Mouse (Mus musculus) heart, embryonic 15.5 days (tissue): ENCODE results near the gene Pds5a. TPM values are rescaled to one million over a fixed set of nuclear protein-coding genes. Genes with fewer than 3 reads are reported as not detected.
"Not testable (repeated sequence)": the region's sequence is repeated elsewhere in the genome, so short reads cannot be mapped to it uniquely, and the experiment has no call there.

Experiments
- ATAC-seq: fragments of 200-750 bp; cut with Nextera tagmentation; replicated peaks from 2 replicates; pipeline ENCODE4 v1.8.0; 2017; ENCODE audit warnings: low read depth, moderate TSS enrichment; ENCODE audit not compliant: insufficient number of reproducible peaks, insufficient read depth, low FRiP score
- H3K27ac ChIP-seq: fragments of 300-500 bp; sonication (generic); 2 replicates; pipeline ENCODE4 v1.5.1; 2015; ENCODE audit warnings: mild to moderate bottlenecking, inconsistent platforms
- H3K27me3 ChIP-seq: fragments of 300-500 bp; sonication (generic); 2 replicates; pipeline ENCODE4 v1.6.1; 2015; ENCODE audit warnings: inconsistent platforms
- H3K36me3 ChIP-seq: fragments of 300-500 bp; sonication (generic); 2 replicates; pipeline ENCODE4 v1.6.1; 2015; ENCODE audit warnings: mild to moderate bottlenecking, inconsistent platforms
- H3K4me1 ChIP-seq: fragments of 300-500 bp; sonication (generic); replicated peaks from 2 replicates; pipeline ENCODE4 v1.6.1; 2015; ENCODE audit warnings: inconsistent platforms
- H3K4me2 ChIP-seq: fragments of 300-500 bp; sonication (generic); 2 replicates; pipeline ENCODE4 v1.6.1; 2015; ENCODE audit warnings: inconsistent platforms, mild to moderate bottlenecking, moderate library complexity
- H3K4me3 ChIP-seq: fragments of 300-500 bp; sonication (generic); 2 replicates; pipeline ENCODE4 v1.5.1; 2015; ENCODE audit warnings: mild to moderate bottlenecking, inconsistent platforms
- H3K9ac ChIP-seq: fragments of 300-500 bp; sonication (generic); 2 replicates; pipeline ENCODE4 v1.6.1; 2015; ENCODE audit warnings: mild to moderate bottlenecking, inconsistent platforms
- H3K9me3 ChIP-seq: fragments of 300-500 bp; sonication (generic); replicated peaks from 2 replicates; pipeline ENCODE4 v1.6.1; 2016; ENCODE audit warnings: inconsistent platforms
- WGBS: fragments of 180-500 bp; shearing (Covaris S2); methylation state at CpG from one replicate; pipeline ENCODE4 v1.1.7; 2015; ENCODE audit warnings: mixed read lengths; 5-methylcytosine and 5-hydroxymethylcytosine counted together
- polyA plus RNA-seq: library from polyadenylated mRNA; unstranded; fragments of >200 nt; fragmentation: Nextera tagmentation; extraction: Ambion mirVana; gene quantifications from 2 replicates; pipeline ENCODE4 v1.2.1, GENCODE M21; 2015

The Pds5a gene
- polyA plus RNA-seq, 1 experiment from 2014 or later: 30.5 TPM

GRCm38 (mm10) chr5:65694076-65694475 lies 4.0 kb downstream of the Pds5a start:
- not testable (repeated sequence) for H3K36me3 ChIP-seq, H3K27ac ChIP-seq, H3K9me3 ChIP-seq, ATAC-seq, H3K4me3 ChIP-seq, H3K9ac ChIP-seq, H3K4me2 ChIP-seq, H3K27me3 ChIP-seq
- 81% methylated on average over 3 of the region's 3 CpGs for WGBS
- peaks cover 25% of the 10 kb centered on the region for H3K4me1 ChIP-seq

GRCm38 (mm10) chr5:65693018-65693417 lies 5.1 kb downstream of the Pds5a start:
- H3K4me2 ChIP-seq: no peak overlapping the region
- H3K4me1 ChIP-seq: peaks cover 24% of the 10 kb centered on the region
- peaks cover 9% of the 10 kb centered on the region; the same call in 1 of the 2 replicates for H3K36me3 ChIP-seq
- H3K27ac ChIP-seq: no peak overlapping the region
- H3K9me3 ChIP-seq: no peaks in the 10 kb centered on the region
- ATAC-seq: no peak
- H3K9ac ChIP-seq: no peak overlapping the region
- H3K27me3 ChIP-seq: no peaks in the 10 kb centered on the region
- H3K4me3 ChIP-seq: no peak overlapping the region

DNA sequence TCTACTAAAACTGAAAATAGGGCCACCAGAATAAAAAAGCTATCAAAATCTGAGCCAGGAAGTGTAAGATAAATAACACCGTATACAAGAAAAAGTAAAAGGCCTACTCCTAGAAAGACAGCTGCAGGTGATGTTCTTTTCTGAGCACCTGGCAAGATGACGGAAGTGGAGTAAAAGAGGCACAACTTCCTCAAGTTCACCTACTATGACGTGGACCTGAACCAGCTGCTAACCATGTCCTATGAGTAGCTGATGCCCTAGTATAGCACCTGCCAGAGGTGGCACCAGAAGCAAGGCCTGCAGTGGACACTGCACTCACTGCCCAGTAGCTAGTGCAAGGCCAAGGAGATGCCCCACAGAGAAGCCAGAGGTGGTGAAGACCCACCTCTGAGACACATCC lies 9.3 kb downstream of the Pds5a start:
- 80% methylated on average over 3 of the region's 3 CpGs for WGBS
- Histone ChIP-seq H3K4me3 (no peak overlapping the region), H3K9me3 (no peaks in the 10 kb centered on the region), H3K27ac (no peak overlapping the region), H3K36me3 (peaks cover 9% of the 10 kb centered on the region; the same call in 1 of the 2 replicates), H3K27me3 (no peaks in the 10 kb centered on the region), H3K4me1 (peaks cover 4% of the 10 kb centered on the region; the same call in 1 of the 2 replicates), H3K4me2 (no peak overlapping the region), H3K9ac (no peak overlapping the region)
- ATAC-seq: no peak

GRCm38 (mm10) chr5:65686806-65687205 lies 11.3 kb downstream of the Pds5a start:
- no peak for ATAC-seq
- no peaks in the 10 kb centered on the region for H3K27me3 ChIP-seq
- no peaks in the 10 kb centered on the region for H3K9me3 ChIP-seq
- no peak overlapping the region for H3K4me3 ChIP-seq
- H3K9ac ChIP-seq: no peak overlapping the region
- H3K4me2 ChIP-seq: no peak overlapping the region
- H3K36me3 ChIP-seq: 0 out of 2 replicates have a peak, but pooled peaks cover 3% of the 10 kb centered on the region
- WGBS: 70% methylated on average over 3 of the region's 3 CpGs
- no peak overlapping the region for H3K27ac ChIP-seq
- peaks cover 4% of the 10 kb centered on the region; the same call in 1 of the 2 replicates for H3K4me1 ChIP-seq

DNA sequence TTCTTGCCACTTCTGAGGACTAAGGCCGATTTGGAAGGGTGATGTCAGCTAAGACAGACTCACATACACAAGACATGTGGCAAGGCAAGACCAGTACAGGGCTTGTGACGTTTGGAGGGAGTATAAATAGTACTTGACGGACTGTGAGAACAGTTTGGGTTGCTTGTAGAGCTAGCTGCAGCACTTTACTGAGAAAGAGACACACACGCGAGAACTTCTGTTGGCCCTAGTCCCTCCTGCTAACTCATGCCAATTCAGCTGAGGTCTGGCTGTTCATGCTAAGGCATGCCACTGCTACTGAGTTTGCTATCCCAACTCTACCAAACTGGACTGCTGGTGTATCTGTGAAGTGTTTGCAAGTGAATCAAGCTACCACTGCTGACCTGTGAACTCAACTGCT lies 19.2 kb downstream of the Pds5a start:
- WGBS: 49% methylated on average over 5 of the region's 5 CpGs
- H3K4me1 ChIP-seq: peaks cover 10% of the 10 kb centered on the region
- H3K27ac ChIP-seq: peak overlapping the region; percentile 45
- ATAC-seq: no peak
- 0 out of 2 replicates have a peak, but pooled peaks cover 8% of the 10 kb centered on the region for H3K36me3 ChIP-seq
- no peak overlapping the region for H3K4me2 ChIP-seq
- no peaks in the 10 kb centered on the region for H3K27me3 ChIP-seq
- H3K9ac ChIP-seq: no peak overlapping the region
- H3K9me3 ChIP-seq: no peaks in the 10 kb centered on the region
- H3K4me3 ChIP-seq: no peak overlapping the region

GRCm38 (mm10) chr5:65672162-65672561 lies 25.9 kb downstream of the Pds5a start:
- no peaks in the 10 kb centered on the region for H3K27me3 ChIP-seq
- H3K4me3 ChIP-seq: no peak overlapping the region
- no peak for ATAC-seq
- no peak overlapping the region for H3K27ac ChIP-seq
- peaks cover 4% of the 10 kb centered on the region for H3K9me3 ChIP-seq
- H3K36me3 ChIP-seq: no peaks in the 10 kb centered on the region
- no peaks in the 10 kb centered on the region for H3K4me1 ChIP-seq
- no peak overlapping the region for H3K9ac ChIP-seq
- H3K4me2 ChIP-seq: no peak overlapping the region

DNA sequence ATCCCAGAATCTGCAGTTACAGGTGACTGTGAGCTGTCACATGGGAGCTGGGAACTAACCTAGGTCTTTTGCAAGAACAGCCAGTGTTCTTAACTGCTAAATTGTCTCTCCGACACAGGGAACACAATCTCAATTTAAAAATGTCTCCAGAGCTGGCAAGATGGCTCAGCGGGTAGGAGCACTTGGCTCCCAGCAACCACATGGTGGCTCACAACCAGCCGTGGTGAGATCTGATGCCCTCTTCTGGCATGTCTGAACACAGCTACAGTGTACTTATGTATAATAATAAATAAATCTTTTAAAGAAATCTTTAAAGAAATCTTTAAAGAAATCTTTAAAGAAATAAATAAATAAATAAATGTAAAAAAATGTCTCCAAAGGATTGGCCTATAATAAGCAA lies 30.4 kb downstream of the Pds5a start:
- WGBS: 86% methylated on average over 3 of the region's 3 CpGs
- Histone ChIP-seq H3K27me3 (no peaks in the 10 kb centered on the region), H3K4me1 (0 out of 2 replicates have a peak, but pooled peaks cover 2% of the 10 kb centered on the region), H3K9ac (no peak overlapping the region), H3K4me3 (no peak overlapping the region), H3K36me3 (no peaks in the 10 kb centered on the region), H3K4me2 (no peak overlapping the region), H3K27ac (no peak overlapping the region), H3K9me3 (no peaks in the 10 kb centered on the region; the same call in 1 of the 2 replicates)
- no peak for ATAC-seq

DNA sequence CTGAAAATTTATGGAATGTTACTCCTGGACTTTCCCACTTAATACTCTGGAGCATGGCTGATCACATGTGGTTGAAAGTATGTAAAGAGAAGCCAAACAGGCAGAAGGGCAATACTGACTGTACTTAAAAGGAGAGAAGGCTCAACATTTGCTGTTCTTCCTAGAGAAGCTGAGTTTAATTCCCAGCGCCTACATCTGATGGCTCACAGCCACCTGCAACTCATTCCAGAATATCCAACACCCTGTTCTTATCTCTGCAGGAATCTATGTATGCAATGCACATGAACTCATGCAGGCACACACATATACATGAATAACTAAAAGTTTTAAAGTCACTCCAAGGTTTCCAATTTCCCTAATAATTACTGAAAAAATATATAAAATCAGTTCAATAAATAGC lies 32.7 kb downstream of the Pds5a start:
- ATAC-seq: no peak
- WGBS: 71% methylated on average over 1 of the region's 1 CpGs
- H3K4me3 ChIP-seq: no peak overlapping the region
- no peak overlapping the region for H3K4me2 ChIP-seq
- no peaks in the 10 kb centered on the region for H3K27me3 ChIP-seq
- H3K9me3 ChIP-seq: no peaks in the 10 kb centered on the region
- no peak overlapping the region for H3K27ac ChIP-seq
- no peaks in the 10 kb centered on the region for H3K36me3 ChIP-seq
- H3K9ac ChIP-seq: no peak overlapping the region
- H3K4me1 ChIP-seq: 0 out of 2 replicates have a peak, but pooled peaks cover 2% of the 10 kb centered on the region

DNA sequence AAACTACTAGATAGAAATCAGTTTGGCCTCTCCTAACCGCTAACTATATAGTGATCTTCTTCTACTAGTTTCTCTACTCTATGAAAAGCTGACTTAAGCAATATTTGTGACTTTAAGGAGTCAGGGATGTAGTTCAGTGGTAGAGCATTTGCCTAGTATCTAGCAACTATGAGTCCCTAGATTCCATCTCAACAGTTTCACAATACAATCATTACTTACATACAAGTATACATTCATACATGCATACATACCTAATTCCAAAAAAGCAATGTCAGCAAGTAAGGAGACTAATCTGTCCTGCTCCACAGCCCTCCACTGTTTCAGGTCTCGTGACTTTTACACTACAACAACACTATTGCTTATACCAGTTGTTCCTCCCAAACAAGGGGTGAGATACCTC lies 36.1 kb downstream of the Pds5a start:
- no peak for ATAC-seq
- no peak overlapping the region for H3K4me3 ChIP-seq
- H3K9ac ChIP-seq: no peak overlapping the region
- no peaks in the 10 kb centered on the region for H3K9me3 ChIP-seq
- H3K27me3 ChIP-seq: no peaks in the 10 kb centered on the region
- 99% methylated on average over 2 of the region's 2 CpGs for WGBS
- H3K4me2 ChIP-seq: no peak overlapping the region
- H3K27ac ChIP-seq: no peak overlapping the region
- H3K36me3 ChIP-seq: peaks cover 10% of the 10 kb centered on the region
- 0 out of 2 replicates have a peak, but pooled peaks cover 2% of the 10 kb centered on the region for H3K4me1 ChIP-seq

DNA sequence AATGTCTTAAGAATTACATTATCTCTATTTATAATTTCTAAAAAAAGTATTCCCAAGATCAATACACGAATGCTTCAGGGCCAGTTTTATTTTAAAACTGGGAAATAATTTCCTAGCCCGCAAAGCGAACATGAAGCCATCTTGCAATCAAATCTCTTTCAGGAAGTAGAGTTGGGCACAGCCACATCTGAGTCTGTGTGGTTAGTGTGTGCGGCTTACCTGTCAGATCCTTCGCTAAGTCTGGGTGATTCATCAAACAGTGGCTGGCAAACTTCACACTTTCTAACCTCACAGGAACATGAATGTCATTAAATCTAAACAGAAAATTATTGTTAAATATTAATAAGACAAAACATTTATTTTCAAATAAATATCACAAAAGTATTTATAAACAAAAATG lies 44.3 kb downstream of the Pds5a start:
- Histone ChIP-seq H3K9ac (no peak overlapping the region), H3K27me3 (no peaks in the 10 kb centered on the region), H3K4me2 (no peak overlapping the region), H3K36me3 (peaks cover 53% of the 10 kb centered on the region), H3K4me1 (no peaks in the 10 kb centered on the region), H3K9me3 (no peaks in the 10 kb centered on the region), H3K27ac (no peak overlapping the region), H3K4me3 (no peak overlapping the region)
- 91% methylated on average over 5 of the region's 5 CpGs for whole genome bisulfite sequencing
- ATAC-seq: no peak

DNA sequence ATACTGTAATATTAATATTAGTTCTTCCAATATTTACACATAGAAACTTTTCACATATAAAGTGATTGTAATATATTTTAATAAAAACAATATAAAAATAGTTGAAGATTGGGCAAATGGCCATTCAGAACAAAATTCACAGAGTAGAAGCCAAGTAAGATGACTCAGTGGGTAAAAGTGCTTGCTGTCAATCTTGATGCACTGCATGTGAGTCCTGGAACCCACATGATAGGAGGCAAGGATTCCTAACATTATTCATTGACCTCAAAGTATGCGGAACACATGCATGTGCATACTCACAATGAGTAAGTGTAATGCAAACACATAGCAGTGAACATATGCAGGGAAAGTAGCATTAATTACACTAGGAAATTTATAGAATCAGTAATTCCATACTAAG lies 59.2 kb downstream of the Pds5a start:
- no peak overlapping the region for H3K4me3 ChIP-seq
- 86% methylated on average over 1 of the region's 1 CpGs for WGBS
- no peak overlapping the region for H3K27ac ChIP-seq
- no peaks in the 10 kb centered on the region for H3K27me3 ChIP-seq
- H3K36me3 ChIP-seq: peaks cover 59% of the 10 kb centered on the region
- no peak overlapping the region for H3K4me2 ChIP-seq
- H3K9ac ChIP-seq: no peak overlapping the region
- no peak for ATAC-seq
- no peaks in the 10 kb centered on the region for H3K9me3 ChIP-seq
- H3K4me1 ChIP-seq: no peaks in the 10 kb centered on the region

DNA sequence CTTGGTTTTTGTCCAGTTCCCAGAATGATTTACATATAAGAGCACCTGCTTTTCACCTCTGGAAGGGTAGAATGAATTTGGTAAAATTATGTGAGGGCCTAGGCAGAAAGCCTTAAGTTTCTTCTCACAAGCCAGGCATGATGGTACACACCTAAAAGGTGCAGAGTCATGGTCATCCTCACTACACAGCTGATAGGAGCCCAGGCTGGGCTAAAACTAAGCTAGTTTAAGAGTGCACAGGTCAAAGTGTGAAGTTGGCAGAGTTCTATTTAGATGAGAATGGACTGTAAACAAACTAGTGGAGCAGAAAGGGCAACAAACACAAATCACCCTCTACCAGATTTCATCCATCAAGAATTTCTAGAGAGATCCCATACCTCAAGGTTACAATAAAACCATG lies 73.7 kb downstream of the Pds5a start:
- Histone ChIP-seq H3K9me3 (no peaks in the 10 kb centered on the region), H3K9ac (no peak overlapping the region), H3K4me2 (no peak overlapping the region), H3K27ac (no peak overlapping the region), H3K27me3 (no peaks in the 10 kb centered on the region), H3K4me1 (no peaks in the 10 kb centered on the region), H3K4me3 (no peak overlapping the region), H3K36me3 (peaks cover 49% of the 10 kb centered on the region)
- no peak for ATAC-seq
